Mouse (Mus musculus) stomach, embryonic 15.5 days (tissue): ENCODE results near the gene Hnrnpa1. TPM values are rescaled to one million over a fixed set of nuclear protein-coding genes. Genes with fewer than 3 reads are reported as not detected.

Experiments used
- ATAC-seq: fragments of 200-750 bp; cut with Nextera tagmentation; 2 replicates; pipeline ENCODE4 v1.8.0; 2017; ENCODE audit warnings: low read depth, moderate number of reproducible peaks, moderate TSS enrichment; ENCODE audit not compliant: insufficient read depth, low FRiP score
- H3K27ac ChIP-seq: fragments of 300-500 bp; sonication (generic); 2 replicates; pipeline ENCODE4 v1.5.1; 2015; ENCODE audit warnings: mild to moderate bottlenecking, inconsistent platforms
- H3K27me3 ChIP-seq: fragments of 300-500 bp; sonication (generic); replicated peaks from 2 replicates; pipeline ENCODE4 v1.6.1; 2015; ENCODE audit warnings: inconsistent platforms
- H3K36me3 ChIP-seq: fragments of 300-500 bp; sonication (generic); 2 replicates; pipeline ENCODE4 v1.6.1; 2015; ENCODE audit warnings: inconsistent platforms
- H3K4me1 ChIP-seq: fragments of 300-500 bp; sonication (generic); 2 replicates; pipeline ENCODE4 v1.6.1; 2015; ENCODE audit warnings: inconsistent platforms
- H3K4me2 ChIP-seq: fragments of 300-500 bp; sonication (generic); 2 replicates; pipeline ENCODE4 v1.6.1; 2015; ENCODE audit warnings: mild to moderate bottlenecking, inconsistent platforms
- H3K4me3 ChIP-seq: fragments of 300-500 bp; sonication (generic); replicated peaks from 2 replicates; pipeline ENCODE4 v1.5.1; 2015; ENCODE audit warnings: inconsistent platforms
- H3K9ac ChIP-seq: fragments of 300-500 bp; sonication (generic); 2 replicates; pipeline ENCODE4 v1.6.1; 2015; ENCODE audit warnings: inconsistent platforms
- H3K9me3 ChIP-seq: fragments of 300-500 bp; sonication (generic); 2 replicates; pipeline ENCODE4 v1.6.1; 2016; ENCODE audit warnings: inconsistent platforms
- WGBS: fragments of 180-500 bp; shearing (Covaris S2); methylation state at CpG from one replicate; pipeline ENCODE4 v1.1.7; 2015; 5-methylcytosine and 5-hydroxymethylcytosine counted together
- microRNA counts: library from miRNA; unstranded; fragments of <30 nt; microRNA quantifications from one replicate; lab custom pipeline; 2016
- microRNA-seq: library from miRNA; unstranded; fragments of <30 nt; microRNA quantifications from one replicate; pipeline ENCODE4, GENCODE M21; 2016
- polyA plus RNA-seq: library from polyadenylated mRNA; unstranded; fragments of >200 nt; fragmentation: Nextera tagmentation; extraction: Ambion mirVana; gene quantifications from 2 replicates; pipeline ENCODE4 v1.2.1, GENCODE M21; 2015

Hnrnpa1 gene
- polyA plus RNA-seq, 1 experiment from 2014 or later = 664 TPM

DNA sequence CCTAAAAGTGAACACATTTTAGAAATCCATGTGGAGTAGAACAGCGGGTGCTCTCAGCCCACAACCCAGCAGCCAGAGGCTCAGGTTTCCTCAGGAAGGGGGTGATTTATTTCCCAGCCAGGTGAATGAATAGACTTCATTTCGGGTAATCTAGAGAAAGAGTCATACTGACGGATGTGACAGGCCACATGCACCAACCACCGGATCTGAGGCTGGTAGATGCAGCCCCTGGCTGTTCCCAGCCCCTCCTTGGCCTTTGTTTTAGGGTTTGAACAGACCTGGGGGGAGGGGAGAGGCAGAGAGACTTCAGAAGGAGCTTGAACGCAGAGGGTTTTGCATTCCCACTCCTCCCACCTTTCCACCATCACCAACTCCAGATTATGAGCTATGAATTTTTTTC, 55.6 kb downstream of the Hnrnpa1 start:
- Histone ChIP-seq H3K4me1 (peaks cover 18% of the 10 kb centered on the region; the same call in 1 of the 2 replicates), H3K4me3 (no peak overlapping the region), H3K27me3 (no peaks in the 10 kb centered on the region), H3K27ac (no peak overlapping the region), H3K4me2 (no peak overlapping the region), H3K36me3 (peaks cover 43% of the 10 kb centered on the region), H3K9me3 (no peaks in the 10 kb centered on the region), H3K9ac (no peak overlapping the region)
- no peak for ATAC-seq
- 26% methylated on average over 5 of the region's 5 CpGs for whole genome bisulfite sequencing

MicroRNAs encoded within 50 kb of the gene (microRNA counts, 519-probe panel; counts per million panel counts)
- 2,828 counts per million, percentile 71 among the panel's probes with 10 or more counts for microRNA mmu-miR-148b (lab: Ali Mortazavi, UCI)

Small RNAs within 50 kb of the gene (microRNA-seq; reads per million reads assigned to microRNA genes)
- 172 reads per million, percentile 57 among the genes with 10 or more reads in this experiment for gene Mir148b

Other genes starting within 250 kb of the Hnrnpa1 start
- 1.4 and 1.9 TPM in 2 replicates for gene Hoxc8, start 249.8 kb upstream of the Hnrnpa1 start, polyA plus RNA-seq
- gene Hoxc6, start 242.2 kb upstream of the Hnrnpa1 start, polyA plus RNA-seq = 2.6 and 4.7 TPM in 2 replicates
- gene Hoxc4, start 221.5 kb upstream of the Hnrnpa1 start, polyA plus RNA-seq = 16.2 and 17.3 TPM in 2 replicates
- gene Smug1, start 73.3 kb upstream of the Hnrnpa1 start, polyA plus RNA-seq = 18.3 and 21.6 TPM in 2 replicates
- gene Cbx5, start 616 bp upstream of the Hnrnpa1 start, polyA plus RNA-seq = 91.8 and 97.2 TPM in 2 replicates
- 7.8 and 15.9 TPM in 2 replicates for gene Nfe2, start 18.0 kb downstream of the Hnrnpa1 start, polyA plus RNA-seq
- 248 and 260 TPM in 2 replicates for gene Copz1, start 32.3 kb downstream of the Hnrnpa1 start, polyA plus RNA-seq
- gene Gpr84, start 70.2 kb downstream of the Hnrnpa1 start, polyA plus RNA-seq = 0.46 and 0.53 TPM in 2 replicates
- 8.2 and 9.3 TPM in 2 replicates for gene Zfp385a, start 99.7 kb downstream of the Hnrnpa1 start, polyA plus RNA-seq
- gene Itga5, start 126.3 kb downstream of the Hnrnpa1 start, polyA plus RNA-seq = 48.3 and 53.4 TPM in 2 replicates
- not detected in 2 replicates for gene Gtsf1, start 190.0 kb downstream of the Hnrnpa1 start, polyA plus RNA-seq
- not detected in 2 replicates for gene Gtsf2, start 208.0 kb downstream of the Hnrnpa1 start, polyA plus RNA-seq
- 3.7 and 4.1 TPM in 2 replicates for gene Nckap1l, start 213.4 kb downstream of the Hnrnpa1 start, polyA plus RNA-seq